Mouse (Mus musculus) cerebellum, adult 11-12 months (tissue): Measurements from ENCODE around the gene Efnb2.

ENCODE experiments used
- DNase-seq: peaks from one replicate; pipeline ENCODE4 v3.0.0; 2022

The Efnb2 gene

DNA sequence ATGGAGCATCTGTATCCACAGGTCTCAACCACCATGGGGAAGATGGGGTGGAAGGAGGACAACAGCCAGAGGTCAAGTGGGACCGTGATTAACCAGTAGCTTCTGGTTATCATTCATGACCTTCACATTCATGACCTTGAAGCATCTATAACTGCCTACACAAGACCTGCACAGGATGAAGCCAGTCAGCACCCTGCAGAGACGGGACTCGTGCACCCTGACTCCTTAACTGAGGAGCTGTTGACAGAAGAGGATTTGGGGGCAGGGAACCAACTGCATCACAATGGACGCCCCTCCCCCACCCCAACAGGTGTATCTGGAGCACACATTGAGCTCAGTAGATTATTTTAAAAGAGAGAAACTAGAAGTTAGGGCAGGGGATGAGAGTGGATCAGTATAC is 49.1 kb downstream of the Efnb2 start:
- DNase-seq = no peak

GRCm38 (mm10) chr8:8609791-8610190 is 51.3 kb downstream of the Efnb2 start:
- DNase-seq = no peak

DNA sequence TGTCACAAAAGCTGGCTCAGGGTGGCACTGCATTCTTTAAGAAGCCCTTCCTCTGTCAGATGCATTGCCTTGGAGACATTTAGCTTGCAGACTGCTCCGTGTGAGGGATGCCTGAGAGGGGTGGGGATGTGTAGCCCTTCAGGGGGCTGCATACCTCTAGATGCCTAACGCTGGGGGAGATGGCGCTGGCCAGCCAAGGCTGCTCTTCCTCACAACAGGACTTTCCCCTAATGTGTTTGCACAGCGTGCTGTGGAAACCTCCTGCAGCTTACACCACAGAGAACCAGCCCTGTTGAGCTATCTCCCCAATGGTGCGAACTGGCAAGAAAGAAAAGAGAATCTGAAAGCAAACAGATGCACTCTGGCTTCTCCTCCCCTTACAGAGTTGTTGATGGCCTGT is 51.9 kb downstream of the Efnb2 start:
- DNase-seq = no peak

GRCm38 (mm10) chr8:8605621-8606020 is 55.4 kb downstream of the Efnb2 start:
- DNase-seq = no peak

GRCm38 (mm10) chr8:8603875-8604274 is 57.2 kb downstream of the Efnb2 start:
- no peak for DNase-seq

GRCm38 (mm10) chr8:8602616-8603461 is 58.2 kb downstream of the Efnb2 start:
- DNase-seq = no peak

GRCm38 (mm10) chr8:8599931-8600330 is 61.1 kb downstream of the Efnb2 start:
- DNase-seq = no peak

GRCm38 (mm10) chr8:8597434-8597833 is 63.6 kb downstream of the Efnb2 start:
- no peak for DNase-seq

GRCm38 (mm10) chr8:8595831-8596611 is 65.0 kb downstream of the Efnb2 start:
- no peak for DNase-seq

DNA sequence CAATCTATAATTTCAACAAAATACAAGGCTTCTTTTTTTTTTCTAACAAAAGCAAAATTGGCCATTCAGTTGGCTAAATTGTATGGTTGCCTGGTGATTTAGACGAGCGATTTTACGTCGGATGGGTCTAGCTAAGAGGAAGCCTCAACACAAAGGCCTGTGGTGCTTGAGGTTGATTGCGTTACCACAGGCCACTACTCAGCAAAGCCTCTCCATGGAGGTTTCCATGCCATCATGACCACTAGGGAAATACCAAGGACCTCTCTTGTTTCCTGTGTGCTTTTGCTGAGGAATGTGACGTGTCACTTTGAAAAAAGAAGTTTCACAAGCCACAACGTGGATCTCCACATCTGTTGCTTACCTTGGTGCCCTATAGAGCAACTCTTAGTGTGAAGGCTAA is 67.2 kb downstream of the Efnb2 start:
- DNase-seq = no peak

- no peak for DNase-seq
These were observed 67.7 kb downstream of the Efnb2 start for GRCm38 (mm10) chr8:8593371-8593770.

DNA sequence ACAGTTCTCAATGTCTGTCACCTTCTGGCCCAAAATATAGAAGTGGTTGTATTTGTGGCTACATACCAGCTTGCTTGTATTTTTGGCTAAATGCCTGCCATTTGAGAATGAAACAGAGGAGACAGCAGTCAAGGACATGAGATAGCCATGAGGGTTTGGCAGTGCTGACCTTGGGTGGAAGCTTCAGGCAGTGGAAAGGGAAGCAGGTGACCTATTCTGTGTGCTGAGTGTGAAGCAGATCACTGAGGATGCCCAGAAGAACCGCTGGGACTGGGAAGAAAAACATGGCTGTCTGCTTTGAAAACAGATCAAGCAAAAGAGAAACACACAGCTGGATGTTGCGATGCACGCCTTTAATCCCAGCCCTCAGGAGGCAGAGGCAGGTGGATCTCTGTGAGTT is 68.7 kb downstream of the Efnb2 start:
- DNase-seq = no peak

GRCm38 (mm10) chr8:8583981-8584377 is 77.1 kb downstream of the Efnb2 start:
- DNase-seq = no peak

- no peak for DNase-seq
These were observed 77.6 kb downstream of the Efnb2 start for GRCm38 (mm10) chr8:8583290-8583980.

DNA sequence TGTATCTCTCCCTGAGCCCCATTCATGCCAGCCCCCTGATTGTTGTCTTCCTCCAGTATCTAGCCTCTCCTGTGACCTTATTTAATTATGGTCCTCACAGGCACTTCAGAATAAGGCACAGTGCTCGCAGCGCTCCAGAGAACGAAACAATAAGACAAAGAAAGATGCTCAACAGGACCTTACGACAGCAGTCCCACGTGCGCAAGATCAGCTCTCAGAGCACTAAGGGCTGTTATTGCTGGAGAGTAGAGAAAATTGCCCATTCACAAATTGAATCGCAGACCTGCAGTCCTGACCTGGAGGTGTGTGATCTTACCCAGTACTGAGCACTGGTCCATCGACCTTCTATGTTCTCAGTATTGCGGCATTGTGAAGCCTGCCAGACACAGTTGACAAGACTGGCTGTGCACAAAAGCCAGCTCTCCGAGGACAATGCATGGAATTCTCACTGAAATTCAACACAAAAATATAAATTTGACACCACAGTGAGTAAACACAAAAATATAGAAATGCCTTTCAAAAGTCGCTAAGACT is 83.2 kb downstream of the Efnb2 start:
- no peak for DNase-seq

DNA sequence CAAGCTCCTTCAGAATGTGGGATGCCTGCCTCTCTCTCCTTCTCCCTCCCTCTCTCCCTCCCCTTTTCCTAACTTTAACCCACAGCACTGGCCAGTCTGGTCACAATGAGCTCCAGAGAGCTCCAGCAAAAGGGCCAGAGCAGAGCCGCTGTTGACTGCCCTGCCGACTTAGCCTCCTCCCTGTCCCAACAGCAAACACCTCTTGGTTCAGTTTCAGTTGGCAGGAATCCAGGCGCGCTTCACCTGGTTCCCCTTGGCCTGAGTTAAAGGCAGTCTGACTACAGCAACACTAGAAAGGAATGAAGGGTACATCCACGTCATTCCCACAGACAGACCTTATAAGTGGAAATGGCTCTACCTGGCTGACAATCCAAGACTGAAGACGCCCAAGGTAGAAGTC is 84.2 kb downstream of the Efnb2 start:
- DNase-seq = no peak

DNA sequence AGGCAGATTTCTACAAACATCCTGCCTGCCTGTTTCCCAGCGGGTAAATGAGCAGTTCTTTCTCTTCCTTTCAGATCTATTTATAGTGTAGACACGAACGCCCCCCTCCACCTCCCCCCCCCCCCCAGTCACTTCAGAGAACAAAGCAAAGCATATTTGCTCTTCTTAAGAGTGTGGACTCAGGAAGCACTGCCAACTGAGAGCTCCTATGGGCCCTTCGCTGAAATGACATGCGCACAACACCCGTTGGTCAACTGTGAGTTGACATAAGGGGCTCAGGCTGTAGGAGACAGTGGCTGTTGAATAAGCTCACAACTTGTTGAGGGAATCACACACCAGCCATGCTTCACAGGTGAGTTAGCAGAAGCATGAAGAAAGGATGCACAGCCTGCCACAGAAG is 84.8 kb downstream of the Efnb2 start:
- DNase-seq = no peak

DNA sequence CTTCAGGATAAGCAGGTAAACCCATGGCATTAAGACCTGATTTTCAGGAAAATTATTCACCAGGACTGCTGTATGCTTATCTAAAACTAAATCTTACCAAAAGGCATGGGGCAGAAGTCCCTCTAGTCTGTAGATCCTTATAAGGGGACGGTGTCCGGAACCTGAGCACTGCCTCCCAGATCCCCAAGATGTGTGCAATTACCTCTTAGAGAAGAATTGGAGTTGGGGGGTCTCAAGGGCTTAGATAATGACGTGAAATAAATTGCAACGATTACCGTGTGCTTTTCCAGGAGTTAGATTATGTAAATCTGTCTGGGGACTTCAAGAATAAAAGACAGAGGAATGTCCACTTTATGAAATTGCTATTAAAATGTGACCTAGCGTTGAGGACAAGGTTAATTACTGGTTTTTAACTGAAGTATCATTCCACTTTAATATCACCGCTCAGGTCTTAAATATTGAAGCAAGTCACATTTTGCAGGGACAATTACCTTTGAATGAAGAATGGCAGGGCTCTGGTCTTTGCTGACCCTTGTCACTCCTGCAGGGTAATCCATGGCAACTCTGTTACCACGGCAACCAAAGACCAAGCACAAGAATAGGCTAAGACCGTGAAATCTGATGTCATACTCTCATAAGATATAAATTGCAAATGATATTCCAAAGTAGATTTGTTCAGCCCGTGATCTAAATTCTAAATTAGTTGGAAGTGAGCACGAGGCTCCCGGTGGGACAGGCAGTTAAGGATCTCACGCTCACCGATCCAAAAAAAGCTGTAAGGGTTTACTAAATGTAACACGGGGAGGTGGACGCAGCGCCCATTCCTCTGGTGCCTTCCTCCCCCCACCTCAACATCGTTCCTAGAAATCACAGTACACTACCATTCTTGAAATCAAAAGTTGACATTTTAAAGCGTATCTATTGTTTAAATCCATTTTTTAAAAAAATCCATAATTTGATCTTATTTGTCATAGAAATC is 86.2 kb downstream of the Efnb2 start:
- DNase-seq = no peak

DNA sequence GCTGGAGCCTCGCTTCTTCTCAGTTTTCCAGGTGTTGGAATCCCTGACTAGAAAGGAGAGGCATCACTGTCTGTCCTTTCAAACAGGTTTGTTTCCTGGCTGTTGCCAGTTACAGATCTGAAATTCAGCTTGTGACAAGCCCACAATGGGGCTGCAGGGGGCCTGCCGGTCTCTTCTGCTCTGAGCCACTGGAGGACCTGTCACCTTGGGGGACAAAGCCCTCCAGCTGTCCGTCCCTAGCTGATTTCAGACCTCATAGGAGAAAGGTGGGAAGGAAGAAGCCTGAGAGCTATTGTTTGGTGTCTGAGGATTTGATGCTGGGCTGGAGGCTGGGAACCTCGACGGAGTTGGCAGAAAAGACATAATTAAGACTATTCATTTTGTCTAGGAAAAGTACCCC is 88.8 kb downstream of the Efnb2 start:
- DNase-seq = no peak

- no peak for DNase-seq
These were observed 89.3 kb downstream of the Efnb2 start for GRCm38 (mm10) chr8:8571625-8572215.

- no peak for DNase-seq
These were observed 91.8 kb downstream of the Efnb2 start for GRCm38 (mm10) chr8:8569280-8569679.
